Mouse (Mus musculus) regulatory T cell (primary cell): ENCODE data around the gene Mreg.

Experiments used
- in situ Hi-C: fragments of 300-600 bp; cut with MboI, MseI; formaldehyde crosslinking; loops from one replicate; pipeline ENCODE4 v1.15.1; 2025; ENCODE audit warnings: high pct_unique_total_duplicates

Gene Mreg

DNA sequence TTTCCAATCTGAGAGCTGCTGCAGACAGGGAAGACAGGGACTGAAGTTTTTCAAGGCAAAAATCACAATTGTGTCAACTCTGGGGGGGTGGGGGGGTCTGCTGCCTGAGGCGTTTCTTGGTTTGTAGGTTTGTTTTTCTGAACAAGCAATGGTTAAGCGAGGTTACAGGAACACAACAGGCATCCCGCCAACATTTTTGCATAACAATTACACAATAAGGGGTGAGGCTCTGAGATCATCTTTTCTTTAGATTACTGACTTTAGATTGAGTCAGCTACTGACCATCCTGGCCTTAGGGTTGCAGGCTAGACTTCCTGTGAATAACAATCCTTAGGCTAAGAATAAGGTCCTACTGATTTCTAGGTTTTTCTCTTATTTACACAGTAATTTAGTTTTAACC, 16.9 kb upstream of the Mreg start:
- in situ Hi-C loops: loop anchor here (5.0 to 25.0 kb wide), 2 partner anchors 63 to 1733 kb away; no protein-coding TSS in a partner anchor

DNA sequence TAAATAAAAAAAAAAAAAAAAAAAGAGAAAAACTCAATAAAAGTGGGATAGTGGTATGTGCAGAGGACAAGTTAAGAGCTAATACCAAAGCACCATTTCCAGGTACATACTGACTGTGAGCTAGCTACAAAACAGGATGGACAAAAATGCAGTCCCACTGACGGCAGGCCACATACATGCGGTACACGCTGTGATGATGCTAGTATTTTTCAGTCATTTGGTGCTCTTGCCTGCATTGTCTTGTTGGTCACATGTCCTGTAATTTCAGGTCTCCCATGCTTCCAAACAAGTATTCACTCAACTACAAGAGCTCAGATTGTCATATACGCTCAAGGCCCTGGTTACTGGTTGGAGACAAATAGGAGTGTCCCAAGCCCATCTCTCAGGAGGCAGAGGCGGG, 15.4 kb upstream of the Mreg start:
- in situ Hi-C loops: loop anchor here (5.0 to 25.0 kb wide), 2 partner anchors 65 to 1735 kb away; no protein-coding TSS in a partner anchor

DNA sequence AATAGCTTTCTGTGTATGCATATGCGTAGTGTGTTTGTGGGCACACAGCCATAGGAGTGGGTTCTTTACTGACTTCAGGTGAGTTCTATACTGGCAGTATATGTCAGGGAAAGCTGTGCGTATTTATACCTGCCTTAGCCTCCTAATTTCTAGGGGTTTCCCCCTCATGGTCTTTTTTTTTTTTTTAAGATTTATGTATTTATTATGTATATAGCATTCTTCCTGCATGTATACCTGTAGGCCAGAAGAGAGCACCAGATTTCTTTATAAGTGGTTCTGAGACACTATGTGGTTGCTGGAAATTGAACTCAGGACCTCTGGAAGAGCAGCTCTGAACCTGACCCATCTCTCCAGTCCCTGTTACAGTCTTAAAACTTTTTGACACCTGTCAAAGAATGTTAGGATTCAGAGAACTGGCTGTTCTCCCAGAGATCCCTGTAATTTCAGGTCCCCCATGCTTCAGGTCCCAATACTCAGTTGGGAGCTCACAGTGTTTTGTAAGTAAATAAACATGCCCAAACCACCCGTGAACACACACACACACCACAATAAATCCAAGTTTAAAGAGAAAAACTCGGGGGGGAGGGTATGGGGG, 14.9 kb upstream of the Mreg start:
- in situ Hi-C loops: loop anchor here (5.0 to 25.0 kb wide), 2 partner anchors 65 to 1735 kb away; no protein-coding TSS in a partner anchor

DNA sequence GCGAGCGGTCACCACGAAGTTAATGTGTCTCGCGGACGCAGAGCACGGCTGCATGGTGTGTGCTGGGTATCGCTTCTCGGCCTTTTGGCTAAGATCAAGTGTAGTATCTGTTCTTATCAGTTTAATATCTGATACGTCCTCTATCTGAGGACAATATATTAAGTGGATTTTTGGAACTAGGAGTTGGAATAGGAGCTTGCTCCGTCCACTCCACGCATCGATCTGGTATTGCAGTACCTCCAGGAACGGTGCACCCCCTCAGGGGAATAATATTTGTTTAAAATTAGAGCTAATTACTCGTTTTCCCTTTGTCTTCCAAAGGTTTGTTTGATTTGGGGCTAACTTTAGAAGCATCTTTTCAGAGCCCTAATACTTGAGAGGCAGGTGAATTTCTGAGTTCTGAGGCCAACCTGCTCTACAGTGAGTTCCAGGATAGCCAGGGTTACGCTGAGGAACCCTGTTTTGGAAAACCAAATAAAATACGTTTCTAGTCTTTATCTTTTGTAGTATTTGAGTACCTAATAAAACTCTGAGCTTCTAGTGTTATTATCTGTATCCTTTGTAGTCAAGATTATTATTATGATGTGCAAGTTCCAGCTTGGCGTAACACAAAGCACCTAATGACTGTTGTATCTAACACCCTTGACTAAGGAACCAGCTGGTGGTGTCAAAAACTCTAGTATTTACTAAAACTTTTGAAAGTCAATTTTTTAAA, 14.2 kb upstream of the Mreg start:
- in situ Hi-C loops: loop anchor here (5.0 to 25.0 kb wide), 2 partner anchors 66 to 1736 kb away; no protein-coding TSS in a partner anchor

DNA sequence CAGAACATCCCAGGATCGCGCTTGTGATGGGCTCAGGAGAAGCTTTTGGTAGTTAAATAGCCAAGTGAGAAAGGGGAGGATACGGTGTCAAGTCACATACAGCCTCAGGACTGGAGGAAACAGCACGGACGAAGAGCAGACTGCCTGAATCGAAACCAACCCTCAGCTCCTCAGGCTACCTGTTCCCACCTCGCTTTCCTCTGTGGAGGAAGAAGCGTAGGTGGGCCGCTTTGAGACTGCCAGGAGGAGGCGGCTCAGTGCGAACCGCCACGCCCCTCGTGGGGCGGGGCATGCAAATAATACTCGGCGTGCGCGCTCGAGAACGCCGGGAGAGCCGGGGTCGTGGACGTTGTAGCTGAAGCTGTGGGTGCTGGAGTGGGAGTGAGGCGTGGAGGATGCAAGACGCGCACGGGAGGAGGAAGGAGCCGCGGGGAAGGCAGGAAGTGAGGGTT, 13.6 kb upstream of the Mreg start:
- in situ Hi-C loops: loop anchor here (5.0 to 25.0 kb wide), 2 partner anchors 67 to 1737 kb away; no protein-coding TSS in a partner anchor

DNA sequence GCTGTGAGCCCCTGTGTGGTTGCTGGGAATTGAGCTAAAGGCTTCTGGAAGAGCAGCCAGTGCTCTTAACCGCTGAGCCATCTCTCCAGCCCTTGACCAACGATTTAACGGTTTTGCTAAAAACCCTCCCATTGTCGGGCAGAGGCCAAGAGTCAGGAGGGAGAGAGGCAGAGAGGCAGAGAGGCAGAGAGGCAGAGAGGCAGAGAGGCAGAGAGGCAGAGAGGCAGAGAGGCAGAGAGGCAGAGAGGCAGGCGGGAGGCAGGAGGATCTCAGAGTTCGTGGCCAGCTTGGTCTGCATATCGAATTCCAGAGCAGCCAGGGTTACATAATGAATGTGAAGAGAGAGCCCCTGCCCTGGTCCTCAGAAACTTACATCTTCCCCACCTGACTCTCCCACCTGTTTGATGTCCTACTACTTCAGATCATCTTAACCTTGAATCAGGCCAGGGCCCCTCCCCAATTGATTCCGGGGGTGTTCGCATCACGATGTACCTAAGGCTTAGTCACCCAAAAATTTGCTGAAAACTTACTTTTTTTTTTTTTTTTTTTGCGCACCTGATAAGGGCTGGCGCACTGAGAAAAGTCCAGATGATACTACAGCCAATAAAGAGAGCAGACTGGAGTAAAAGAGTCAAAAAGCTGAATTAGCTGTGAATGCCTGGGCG, 13.1 kb upstream of the Mreg start:
- in situ Hi-C loops: loop anchor here (5.0 to 25.0 kb wide), 2 partner anchors 67 to 1737 kb away; no protein-coding TSS in a partner anchor

DNA sequence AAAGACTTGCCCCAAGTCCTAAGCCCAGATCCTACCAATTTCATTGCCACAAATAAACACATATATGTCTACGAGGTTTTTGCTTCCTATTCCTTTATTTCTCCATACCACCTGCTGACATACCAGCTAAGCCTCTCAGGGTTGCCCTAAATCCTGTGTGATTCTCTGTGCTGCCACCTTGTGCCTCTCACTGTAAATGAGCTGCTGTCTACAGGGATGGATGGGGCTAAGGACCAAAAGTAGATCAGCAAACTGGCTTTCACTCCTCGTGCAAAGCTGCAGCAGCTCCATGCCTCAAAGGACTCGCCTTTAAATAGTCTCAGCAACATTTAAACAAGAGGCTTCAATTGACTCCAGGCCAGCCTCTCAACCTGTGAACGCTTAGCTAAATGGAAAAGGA, 7.9 kb upstream of the Mreg start:
- in situ Hi-C loops: no loop called here

DNA sequence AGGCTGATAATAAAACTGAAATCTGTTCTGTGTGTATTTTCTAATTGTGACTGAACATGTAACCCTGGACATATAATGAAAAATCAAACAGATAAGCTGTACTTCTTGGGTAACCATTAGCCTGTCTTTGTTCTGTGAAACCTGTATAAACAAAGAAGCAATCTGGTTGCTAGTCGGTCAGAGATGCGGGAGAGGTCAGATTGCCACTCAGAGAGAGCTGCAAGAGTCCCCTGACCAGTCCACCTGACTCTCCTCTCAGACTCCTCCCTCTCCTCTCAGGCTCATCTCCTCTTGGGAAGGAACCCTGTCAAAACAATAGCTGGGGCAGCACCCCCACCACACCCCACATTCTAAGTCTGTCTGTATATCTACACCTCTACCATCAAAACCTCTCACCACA, 7.0 kb upstream of the Mreg start:
- in situ Hi-C loops: no loop called here

DNA sequence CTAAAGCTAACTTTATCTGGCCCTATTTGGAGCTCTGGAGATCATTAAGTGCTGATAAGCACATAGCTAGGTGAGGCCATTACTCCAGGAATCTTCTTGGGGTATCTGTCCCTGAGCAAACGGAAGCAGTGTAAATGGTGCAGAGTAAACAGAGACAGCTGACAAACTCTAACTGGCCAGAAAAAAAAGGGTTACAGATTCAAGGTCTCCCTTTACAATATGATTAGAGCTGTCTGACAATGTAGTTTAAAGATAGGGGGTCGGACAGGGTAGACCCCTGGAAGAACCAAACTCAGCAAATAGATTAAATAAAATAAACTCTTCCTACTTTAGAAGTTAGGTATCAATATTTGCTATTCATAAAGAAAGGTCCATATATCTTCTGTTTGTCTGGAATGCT, 6.5 kb upstream of the Mreg start:
- in situ Hi-C loops: no loop called here

DNA sequence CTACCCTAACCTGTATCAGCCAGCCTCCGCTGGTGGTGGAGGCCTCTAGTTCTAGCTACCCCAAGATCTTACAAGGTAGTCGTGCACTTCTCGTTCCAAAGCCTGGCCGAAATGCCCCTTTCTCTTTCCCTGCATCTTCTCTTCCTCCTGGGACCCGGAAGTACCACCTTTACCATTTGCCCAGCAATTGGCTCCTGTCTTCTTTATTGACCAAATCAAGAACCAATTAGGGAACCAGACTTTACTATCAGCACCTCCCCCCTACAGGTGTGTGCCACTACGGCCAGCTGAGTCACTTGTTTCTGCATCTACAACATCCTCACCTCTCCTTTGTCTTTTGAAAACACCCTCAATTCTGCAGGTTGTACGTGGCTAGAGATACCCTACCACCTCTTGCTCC, 4.7 kb upstream of the Mreg start:
- in situ Hi-C loops: no loop called here

DNA sequence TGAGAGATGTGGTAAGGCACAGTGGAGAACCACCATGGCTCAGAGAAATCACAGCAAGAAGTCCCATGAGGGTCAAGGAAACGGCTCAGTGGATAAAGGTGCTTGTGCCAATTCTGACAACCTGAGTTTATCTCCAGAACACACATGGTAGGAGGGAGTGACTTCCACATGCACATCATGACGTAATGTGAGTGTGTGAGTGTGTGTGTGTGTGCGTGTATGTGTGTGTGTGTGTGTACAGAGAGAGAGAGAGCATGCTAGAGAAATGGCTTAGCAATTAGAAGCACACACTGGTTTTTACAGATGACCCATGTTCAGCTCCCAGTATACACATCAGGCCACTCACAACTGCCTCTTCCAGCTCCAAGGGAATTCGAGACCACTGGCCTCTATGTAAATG, 3.1 kb upstream of the Mreg start:
- in situ Hi-C loops: no loop called here

DNA sequence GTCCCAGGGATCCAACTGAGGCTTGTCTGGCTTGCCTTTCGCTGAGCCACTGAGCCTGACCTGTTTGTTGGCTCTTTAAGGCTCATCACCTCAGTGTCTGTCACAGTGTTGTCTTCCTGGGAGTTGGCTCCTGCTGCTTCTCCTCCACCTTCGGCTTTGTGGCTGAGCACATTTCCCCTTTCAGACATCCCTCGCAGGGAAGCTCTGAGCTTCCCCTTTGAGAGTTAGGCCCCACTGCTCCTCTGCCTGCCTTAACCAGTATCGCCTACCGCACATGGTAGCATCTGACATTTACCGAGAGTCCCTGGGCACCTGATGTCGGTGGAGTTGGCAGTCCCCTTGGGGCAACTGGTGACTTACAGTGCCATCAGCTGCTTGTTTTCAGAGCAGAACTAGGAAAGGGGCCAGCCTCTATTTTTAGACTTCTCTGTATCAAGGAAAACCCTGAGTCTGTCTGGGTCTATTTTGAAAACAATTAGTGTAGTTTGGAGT, 2.4 kb upstream of the Mreg start:
- in situ Hi-C loops: no loop called here

DNA sequence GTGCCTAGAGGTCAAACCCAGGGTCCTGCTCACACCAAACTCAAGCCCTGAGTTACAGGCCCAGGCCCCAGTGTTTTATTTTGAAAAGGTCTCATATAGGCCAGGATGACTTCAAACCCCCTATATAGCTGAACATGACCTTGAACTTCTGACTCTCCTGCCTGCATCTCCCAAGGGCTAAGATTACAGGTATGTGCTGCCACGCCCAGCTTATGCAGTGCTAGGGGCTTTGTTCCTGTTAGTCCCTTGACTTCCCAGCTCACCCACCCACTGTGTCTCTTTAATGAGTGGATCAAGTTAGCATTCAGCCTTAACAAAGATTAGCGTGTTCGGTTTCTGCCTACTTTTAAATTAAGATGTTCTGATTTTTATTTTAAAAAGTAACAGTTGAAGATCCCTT, 1.8 kb upstream of the Mreg start:
- in situ Hi-C loops: no loop called here

DNA sequence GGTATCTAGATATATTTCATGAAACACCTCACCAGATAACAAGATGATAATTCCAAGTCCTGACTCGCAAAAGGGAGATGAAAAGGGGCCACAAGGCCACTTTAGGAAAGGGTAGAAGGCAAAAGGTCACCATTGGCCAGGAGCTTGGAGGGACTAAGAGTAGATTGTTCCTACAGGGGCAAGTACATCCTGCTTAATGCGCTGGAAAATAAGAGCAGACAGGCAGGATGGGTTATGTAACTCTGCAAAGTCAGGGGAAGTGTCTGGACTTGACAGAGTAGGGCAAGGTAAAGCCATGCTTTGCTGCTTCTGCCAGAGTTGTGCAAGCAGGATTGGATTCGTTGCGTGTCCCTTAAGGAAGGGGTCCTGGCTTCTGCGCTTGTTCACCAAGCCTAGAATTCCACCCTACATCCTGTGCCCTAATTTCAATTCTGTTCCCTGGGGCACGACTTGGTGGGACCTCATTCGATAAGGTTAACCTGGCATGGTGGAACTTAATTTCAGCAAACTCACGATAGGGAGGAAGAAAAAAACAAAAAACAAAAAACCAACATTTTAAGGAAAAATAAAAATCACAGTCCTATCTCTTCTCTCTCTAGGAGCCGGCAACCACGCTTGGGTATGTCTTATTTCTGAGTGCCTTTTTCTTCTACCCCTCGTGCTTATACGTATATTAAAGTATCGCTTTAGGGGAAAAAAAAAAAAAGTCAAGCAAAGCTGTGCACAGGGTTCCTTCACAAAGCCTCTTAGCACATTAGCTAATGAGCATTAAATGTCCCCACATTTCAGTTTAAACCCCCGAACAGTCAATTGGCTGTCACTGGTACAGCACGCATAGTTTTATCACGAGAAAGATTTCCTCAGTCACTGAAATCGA, 1.1 kb downstream of the Mreg start:
- in situ Hi-C loops: no loop called here

DNA sequence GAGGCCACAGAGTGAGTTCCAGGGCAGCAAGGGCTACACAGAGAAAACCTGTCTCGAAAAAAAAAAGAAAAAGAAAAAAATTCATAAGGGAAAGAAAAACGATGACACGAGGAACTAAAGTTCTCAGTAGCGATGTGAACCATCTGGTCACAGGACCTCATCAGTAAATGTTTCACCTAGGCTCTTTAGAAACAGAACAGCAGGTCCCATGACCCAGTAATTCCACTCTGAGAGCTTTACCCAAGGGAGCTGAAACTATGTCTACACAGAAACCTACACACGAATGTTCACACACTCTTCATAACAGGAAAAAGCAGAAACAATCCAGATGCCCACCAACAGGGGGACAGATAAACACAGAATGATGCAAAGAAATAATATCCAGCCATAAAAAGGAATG, 4.0 kb downstream of the Mreg start:
- in situ Hi-C loops: no loop called here

DNA sequence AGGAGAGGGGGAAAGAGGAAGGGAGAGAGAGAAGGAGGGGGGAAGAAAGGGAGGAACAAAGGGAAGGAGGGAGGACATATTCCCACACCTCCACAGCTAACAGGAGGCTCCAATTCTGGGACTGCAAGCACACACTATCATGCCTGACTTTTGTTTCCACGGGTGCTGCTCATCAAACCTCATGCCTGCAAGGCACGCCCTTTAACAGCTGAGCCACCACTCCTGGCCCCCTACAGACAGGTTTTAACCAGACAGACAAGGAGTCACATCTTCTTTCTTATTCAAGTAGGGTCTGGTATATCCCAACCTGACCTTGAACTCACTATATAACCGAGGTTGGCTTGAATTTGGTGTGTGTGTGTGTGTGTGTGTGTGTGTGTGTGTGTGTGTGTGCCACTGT, 7.0 kb downstream of the Mreg start:
- in situ Hi-C loops: no loop called here

DNA sequence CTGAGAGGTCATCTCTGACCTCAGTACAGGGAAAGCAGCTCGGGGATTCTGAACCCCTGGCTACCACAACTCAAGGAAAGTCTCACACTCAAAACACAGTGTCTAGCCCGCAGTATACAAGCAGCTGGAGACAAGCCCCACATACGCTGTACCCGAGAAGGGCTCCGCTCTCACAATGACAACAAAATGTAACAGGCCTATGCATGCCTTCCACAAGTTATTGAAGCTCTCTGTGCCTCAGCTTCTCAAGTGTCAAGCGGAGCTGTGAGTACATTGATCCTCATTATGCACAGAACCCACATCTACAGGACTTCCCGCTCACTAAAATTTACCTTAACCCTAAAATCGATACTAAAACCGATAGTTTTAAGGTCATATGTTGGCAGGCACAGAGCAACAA, 8.9 kb downstream of the Mreg start:
- in situ Hi-C loops: no loop called here

DNA sequence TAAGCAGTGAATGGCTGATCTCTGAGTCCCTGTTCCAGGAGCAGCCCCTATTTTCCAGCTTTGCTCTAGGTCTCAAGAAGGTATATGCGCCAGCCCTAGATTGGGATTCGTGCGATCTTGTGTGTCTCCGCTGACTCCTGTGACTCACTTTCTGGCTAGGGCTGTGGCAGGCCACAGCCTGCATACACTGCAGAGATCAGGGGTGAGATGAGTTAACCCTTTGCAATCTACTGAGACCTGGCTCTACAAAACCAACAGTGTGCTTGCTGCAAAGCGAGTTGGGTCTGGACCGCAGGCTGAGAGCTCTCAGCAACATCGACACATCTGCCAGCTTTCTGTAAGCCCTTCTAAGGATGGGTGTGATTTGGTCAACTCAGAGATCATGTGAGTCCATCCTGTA, 9.4 kb downstream of the Mreg start:
- in situ Hi-C loops: no loop called here

DNA sequence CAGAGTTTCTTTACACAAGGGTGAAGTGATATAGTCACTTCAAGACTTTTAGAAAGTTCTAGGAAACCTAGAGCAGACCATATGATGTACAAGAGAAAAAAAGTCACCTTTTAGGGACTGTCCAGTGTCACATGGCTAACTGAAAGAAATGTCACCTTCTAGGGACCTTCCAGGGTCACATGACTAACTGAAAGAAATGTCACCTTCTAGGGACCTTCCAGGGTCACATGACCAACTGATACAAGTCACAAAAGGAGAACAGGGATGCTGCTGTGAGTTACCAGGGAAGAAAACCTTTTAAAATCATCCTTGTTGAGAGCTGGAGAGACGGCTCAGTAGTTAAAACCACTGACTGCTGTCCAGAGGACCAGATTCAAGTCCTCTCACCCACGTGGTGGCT, 10.0 kb downstream of the Mreg start:
- in situ Hi-C loops: no loop called here

DNA sequence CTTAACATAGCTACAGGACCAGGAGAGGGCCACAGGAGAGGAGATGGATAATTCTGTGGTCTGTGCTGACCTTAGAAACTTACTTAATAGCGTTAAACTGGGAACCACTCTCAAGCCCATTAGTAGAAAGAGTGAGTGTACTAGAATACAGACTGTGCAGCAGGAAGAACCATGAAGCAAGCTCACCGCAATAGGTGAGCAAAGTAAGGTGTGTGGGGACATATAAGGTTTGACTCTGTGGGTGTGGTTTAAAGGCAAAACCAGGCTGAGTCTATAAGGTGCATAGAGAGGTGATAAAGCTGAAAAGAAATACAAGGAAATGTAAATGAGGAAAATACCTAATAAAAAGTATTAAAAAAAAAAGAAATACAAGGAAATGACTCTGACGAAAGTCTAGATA, 11.0 kb downstream of the Mreg start:
- in situ Hi-C loops: no loop called here

DNA sequence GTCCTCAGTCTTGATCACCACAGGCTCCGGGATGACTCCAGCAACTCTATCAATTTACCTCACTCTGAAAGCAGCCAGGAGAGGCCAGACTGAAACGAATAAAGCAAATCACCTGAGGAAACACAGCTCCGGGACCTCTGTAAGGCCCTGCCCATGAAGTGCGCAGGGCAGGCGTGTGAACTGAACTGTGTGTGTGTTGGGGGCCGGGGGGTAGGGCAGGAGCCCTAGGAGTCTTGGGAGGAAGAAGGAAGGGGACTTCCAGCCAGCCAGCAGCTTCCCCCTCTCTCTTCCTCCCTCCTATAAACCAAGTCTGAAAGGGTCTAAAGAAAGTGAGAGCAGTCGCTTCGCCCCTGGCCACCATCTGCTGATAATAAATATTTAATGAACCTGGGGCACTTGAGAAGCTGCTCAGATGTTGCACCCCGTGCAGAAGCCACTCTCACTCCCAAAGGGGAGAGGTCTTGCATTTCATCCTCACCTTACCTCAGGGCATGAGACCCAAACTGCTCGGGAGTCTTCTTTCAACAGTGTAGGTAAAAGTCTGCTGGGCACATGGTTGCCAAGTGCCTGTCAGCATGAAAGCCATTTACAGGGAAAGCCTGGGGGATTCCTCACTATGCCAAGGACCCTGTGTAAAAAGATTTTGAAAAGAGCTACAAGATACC, 13.8 kb downstream of the Mreg start:
- in situ Hi-C loops: loop anchor here (25.0 kb wide), 1 partner anchor 639 kb away; no protein-coding TSS in a partner anchor
